Mouse (Mus musculus): Measurements from ENCODE around the gene Tent5d. TPM values are rescaled to one million over a fixed set of nuclear protein-coding genes. Genes with fewer than 3 reads are reported as not detected.
A peak's percentile ranks its signal among the peaks of the same experiment; 100 is the strongest.

Gene Tent5d
- total and polyA plus RNA-seq, 3 experiments, result 0.34 TPM; not detected in 2

DNA sequence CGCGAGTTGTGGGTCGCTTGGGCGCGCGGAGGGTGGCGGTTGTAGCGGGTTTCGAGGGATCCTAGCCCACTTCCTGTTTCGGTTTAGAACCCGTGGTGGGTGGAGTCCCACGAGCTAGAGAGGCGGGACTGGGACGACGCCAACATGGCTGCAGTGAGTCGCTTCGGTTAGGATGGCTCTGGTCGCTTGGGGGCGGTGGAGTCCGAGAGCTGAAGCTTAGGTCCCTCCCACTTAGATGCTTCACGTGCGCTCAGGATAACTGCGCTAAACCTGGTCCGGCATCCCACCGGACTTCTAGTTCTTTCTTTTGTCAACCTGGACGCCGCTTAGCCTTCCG, 23.8 kb downstream of the Tent5d start, which contains the start of gene 2610002M06Rik (continued):
- TF ChIP-seq E2F4 (IDR thresholded peaks at IDR 0.05; ENCODE audit: insufficient replicate concordance, low read depth, low read length) (no peak), CHD1 (IDR thresholded peaks at IDR 0.05; ENCODE audit: low read depth, low read length) (no peak), CTCF (conservative IDR thresholded peaks at IDR 0.05 in 1 of 2, IDR thresholded peaks at IDR 0.05 in 1 of 2; ENCODE audit: low read depth in 2 of 2, low read length in 2 of 2) (peak in 1 of 2 experiments; percentile 64; a peak in 2 of 4 replicates), JUND (conservative IDR thresholded peaks at IDR 0.05; ENCODE audit: low read depth, low read length) (no peak), ETS1 (conservative IDR thresholded peaks at IDR 0.05; ENCODE audit: low read depth, low read length) (no peak), MAZ (IDR thresholded peaks at IDR 0.05; ENCODE audit: low read depth, low read length) (no peak), USF2 (conservative IDR thresholded peaks at IDR 0.05; ENCODE audit: low read depth, low read length) (no peak), ELF1 (IDR thresholded peaks at IDR 0.05; ENCODE audit: low read depth, low read length) (peak; percentile 87)

DNA sequence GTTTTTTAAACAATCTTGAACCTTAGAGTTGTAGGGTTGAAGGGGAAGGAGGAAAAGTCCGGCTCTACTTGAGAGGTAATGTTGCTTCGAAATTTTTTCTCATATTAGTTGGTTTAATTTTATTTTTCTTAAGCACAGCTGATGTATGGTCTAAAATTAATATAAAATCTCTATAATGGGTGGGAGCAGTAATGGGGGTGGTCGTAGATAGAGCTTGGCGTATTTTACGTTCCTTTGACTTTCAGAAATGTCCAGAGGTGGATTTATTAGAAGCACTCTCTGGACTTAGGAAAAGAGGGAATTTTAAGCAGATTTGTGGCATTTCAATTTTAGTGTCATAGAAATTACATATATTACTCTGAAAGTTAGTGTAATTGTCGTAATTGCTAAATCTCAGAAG, 24.3 kb downstream of the Tent5d start:
- dilution Hi-C loops (cut with MboI; ENCODE audit: extremely low pct_ligation_motif_present, extremely low pct_unique_long_range_greater_than_20kb, low sequenced_read_pairs), result no loop called here

DNA sequence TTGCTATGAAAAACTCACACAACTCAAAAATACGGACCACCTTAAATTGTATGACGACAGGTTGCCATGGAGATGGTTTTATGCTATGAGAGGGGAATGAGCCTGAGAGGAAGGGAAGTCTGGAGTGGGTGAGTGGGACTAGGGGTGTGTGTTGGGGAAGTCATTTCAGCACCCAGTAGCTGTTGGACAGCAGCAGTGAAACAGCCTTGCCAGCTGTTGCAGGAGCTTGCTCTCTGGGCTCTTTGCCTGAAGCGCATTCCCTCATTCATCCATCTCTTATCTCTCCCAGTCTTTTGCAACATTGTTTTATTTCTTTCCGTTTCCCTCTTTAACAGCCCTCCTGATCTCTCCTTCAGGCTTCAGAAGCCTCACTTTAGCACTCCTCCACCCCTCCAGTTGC, 65.8 kb downstream of the Tent5d start:
- no peak overlapping the region for H3K4me3 ChIP-seq (replicated peaks in 1 of 3; ENCODE audit: low read depth in 2 of 3, low read length in 2 of 3, poor library complexity in 1 of 3)
- H3K9me3 ChIP-seq (replicated peaks; ENCODE audit: low read length), result no peaks in the 10 kb centered on the region
- no peaks in the 10 kb centered on the region for H3K36me3 ChIP-seq (replicated peaks in 1 of 2; ENCODE audit: control insufficient read depth in 1 of 2, insufficient read depth in 1 of 2, low read length in 1 of 2)
- H3K4me1 ChIP-seq (ENCODE audit: control insufficient read depth in 1 of 2, insufficient read depth in 2 of 2), result no peaks in the 10 kb centered on the region
- dilution Hi-C loops (cut with MboI; ENCODE audit: extremely low pct_ligation_motif_present, extremely low pct_unique_long_range_greater_than_20kb, low sequenced_read_pairs), result no loop called here
- H3K9ac ChIP-seq (ENCODE audit: insufficient read depth, low read depth), result no peak overlapping the region
- DNase-seq (ENCODE audit: extremely low read depth), result no peak
- no peaks in the 10 kb centered on the region for H3K27me3 ChIP-seq (replicated peaks)
- H3K4me2 ChIP-seq (ENCODE audit: insufficient read depth, low read depth, poor library complexity, severe bottlenecking), result no peak overlapping the region
- no peaks in the 10 kb centered on the region for H3K79me2 ChIP-seq (replicated peaks; ENCODE audit: control insufficient read depth, extremely low read depth, insufficient read depth, poor library complexity, severe bottlenecking)
- in situ Hi-C loops (cut with MboI; ENCODE audit: low pct_ligation_motif_present, low pct_unique_long_range_greater_than_20kb, low sequenced_read_pairs), result no loop called here
- no peak overlapping the region for H3K27ac ChIP-seq (ENCODE audit: insufficient read depth, low read depth)
- TF ChIP-seq E2F4 (IDR thresholded peaks at IDR 0.05; ENCODE audit: insufficient replicate concordance, low read depth, low read length), result no peak
- no peak for TF ChIP-seq MAX (IDR thresholded peaks at IDR 0.05; ENCODE audit: low read length)
- TF ChIP-seq ZKSCAN1 (IDR thresholded peaks at IDR 0.05; ENCODE audit: borderline replicate concordance, low read depth, low read length), result no peak
- TF ChIP-seq MXI1 (IDR thresholded peaks at IDR 0.05; ENCODE audit: low read depth, low read length), result no peak
- no peak for TF ChIP-seq BHLHE40 (IDR thresholded peaks at IDR 0.05; ENCODE audit: low read depth, low read length)
- no peak for TF ChIP-seq GABPA (IDR thresholded peaks at IDR 0.05; ENCODE audit: insufficient replicate concordance, low read depth, low read length)
- TF ChIP-seq TCF12 (IDR thresholded peaks at IDR 0.05; ENCODE audit: low read depth, low read length), result no peak
- no peak for TF ChIP-seq HCFC1 (IDR thresholded peaks at IDR 0.05; ENCODE audit: low read depth, low read length)
- TF ChIP-seq POLR2AphosphoS2 (IDR thresholded peaks at IDR 0.05; ENCODE audit: low read depth, low read length), result no peak
- TF ChIP-seq SIN3A (IDR thresholded peaks at IDR 0.05; ENCODE audit: low read length), result no peak
- no peak for TF ChIP-seq MYC (IDR thresholded peaks at IDR 0.05; ENCODE audit: low read depth, low read length)
- TF ChIP-seq PAX5 (IDR thresholded peaks at IDR 0.05; ENCODE audit: low read length), result no peak
- TF ChIP-seq KAT2A (IDR thresholded peaks at IDR 0.05; ENCODE audit: insufficient replicate concordance, low read length), result no peak
- no peak for TF ChIP-seq EP300 (IDR thresholded peaks at IDR 0.05; ENCODE audit: low read length)

More for the DNA sequence above, 24.3 kb downstream of the Tent5d start:
- no peak overlapping the region for H3K4me3 ChIP-seq (replicated peaks in 1 of 3; ENCODE audit: low read depth in 2 of 3, low read length in 2 of 3, poor library complexity in 1 of 3)
- H3K9me3 ChIP-seq (replicated peaks; ENCODE audit: low read length), result no peaks in the 10 kb centered on the region
- no peaks in the 10 kb centered on the region for H3K79me2 ChIP-seq (replicated peaks; ENCODE audit: control insufficient read depth, extremely low read depth, insufficient read depth, poor library complexity, severe bottlenecking)
- no peaks in the 10 kb centered on the region for H3K27me3 ChIP-seq (replicated peaks)
- H3K36me3 ChIP-seq (replicated peaks in 1 of 2; ENCODE audit: control insufficient read depth in 1 of 2, insufficient read depth in 1 of 2, low read length in 1 of 2), result no peaks in the 10 kb centered on the region
- no peaks in the 10 kb centered on the region for H3K4me1 ChIP-seq (ENCODE audit: control insufficient read depth in 1 of 2, insufficient read depth in 2 of 2)
- DNase-seq (ENCODE audit: extremely low read depth), result no peak
- TF ChIP-seq TCF12 (IDR thresholded peaks at IDR 0.05; ENCODE audit: low read depth, low read length) (no peak), JUND (conservative IDR thresholded peaks at IDR 0.05; ENCODE audit: low read depth, low read length) (no peak), NRF1 (IDR thresholded peaks at IDR 0.05; ENCODE audit: low read depth, low read length) (no peak), MXI1 (IDR thresholded peaks at IDR 0.05; ENCODE audit: low read depth, low read length) (no peak), ZMIZ1 (IDR thresholded peaks at IDR 0.05; ENCODE audit: low read depth, low read length) (no peak), MAX (IDR thresholded peaks at IDR 0.05; ENCODE audit: low read length) (no peak), CHD2 (IDR thresholded peaks at IDR 0.05; ENCODE audit: low read length) (no peak), UBTF (IDR thresholded peaks at IDR 0.05; ENCODE audit: low read depth, low read length) (no peak), ELF1 (IDR thresholded peaks at IDR 0.05; ENCODE audit: low read depth, low read length) (no peak), KAT2A (IDR thresholded peaks at IDR 0.05; ENCODE audit: insufficient replicate concordance, low read length) (no peak), USF1 (IDR thresholded peaks at IDR 0.05; ENCODE audit: low read depth, low read length) (no peak), ZC3H11A (IDR thresholded peaks at IDR 0.05; ENCODE audit: low read depth, low read length) (no peak), E2F4 (IDR thresholded peaks at IDR 0.05; ENCODE audit: insufficient replicate concordance, low read depth, low read length) (no peak)
- peak overlapping the region; percentile 70; the same call in 1 of the 2 replicates for H3K4me2 ChIP-seq (ENCODE audit: insufficient read depth, low read depth, poor library complexity, severe bottlenecking)
- in situ Hi-C loops (cut with MboI; ENCODE audit: low pct_ligation_motif_present, low pct_unique_long_range_greater_than_20kb, low sequenced_read_pairs), result no loop called here
- no peak overlapping the region for H3K27ac ChIP-seq (ENCODE audit: insufficient read depth, low read depth)
- H3K9ac ChIP-seq (ENCODE audit: insufficient read depth, low read depth), result no peak overlapping the region; the same call in 1 of the 2 replicates

All from CH12.LX (cell line).